In genomic region chr15:75048642-75049261, GRCm38 (mm10) we compare ENCODE assay signal across 9 mouse cellular contexts. TPM values are rescaled to one million over a fixed set of nuclear protein-coding genes. Genes with fewer than 3 reads are reported as not detected.
DNase-seq lines count a peak whose midpoint lies in the region; ATAC-seq and TF ChIP-seq lines count a peak whose summit lies in the region.
"Not testable (repeated sequence)": the region's sequence is repeated elsewhere in the genome, so short reads cannot be mapped to it uniquely, and the experiment has no call there.
"Had no signal": no experiment of that assay in that cellular context is flagged by ENCODE, and none has a peak within 500 bp of the region (broad histone marks: within the 10 kb centered on the region; RNA-seq: fewer than 3 reads in every experiment).

TSS of gene Ly6c1 (minus strand) at chr15:75048830.

- not testable (repeated sequence) for H3K4me2 ChIP-seq in kidney, postnatal 0 days (ENCODE audit: low read length); midbrain, embryonic 16.5 days (ENCODE audit: low read length)

- H3K36me3 ChIP-seq in kidney, postnatal 0 days (ENCODE audit: insufficient read depth, low read length); midbrain, embryonic 16.5 days (ENCODE audit: control insufficient read depth, insufficient read depth, low read length); testis, adult 2 months (ENCODE audit: control insufficient read depth, insufficient read depth, low read length): not testable (repeated sequence)

- not testable (repeated sequence) for DNase-seq in adrenal gland, postnatal 10 days; kidney, postnatal 0 days (ENCODE audit: low spot score); left cerebral cortex, adult 18-20 months (ENCODE audit: low spot score in 2 of 2)
- DNase-seq in heart, adult 11 months, result peak; percentile 97

- peak; percentile 63 to 64; a peak in 2 of 4 replicates for ATAC-seq in hematopoietic stem cell, adult 5-6 weeks (replicated peaks in 1 of 2; ENCODE audit: insufficient read depth in 1 of 2, low FRiP score in 2 of 2, low TSS enrichment in 1 of 2, low read depth in 1 of 2, poor library complexity in 2 of 2, severe bottlenecking in 2 of 2)
- ATAC-seq in kidney, postnatal 0 days (replicated peaks; ENCODE audit: low FRiP score, low read depth), result peak; percentile 59; the same call in 1 of the 2 replicates
- ATAC-seq in midbrain, embryonic 16.5 days, result not testable (repeated sequence)

- H3K4me3 ChIP-seq in embryonic fibroblast, embryonic 13.5 days (ENCODE audit: insufficient read depth, low read length); kidney, postnatal 0 days (replicated peaks; ENCODE audit: low read depth, low read length); midbrain, embryonic 16.5 days (ENCODE audit: low read depth, low read length); testis, adult 2 months (ENCODE audit: control insufficient read depth, low read depth, low read length): not testable (repeated sequence)

- TF ChIP-seq CTCF in embryonic fibroblast, embryonic 13.5 days (IDR thresholded peaks at IDR 0.05; ENCODE audit: borderline replicate concordance, insufficient read depth, low read length); kidney, postnatal 0 days (IDR thresholded peaks at IDR 0.05; ENCODE audit: low read depth); testis, adult 2 months (IDR thresholded peaks at IDR 0.05; ENCODE audit: control insufficient read depth, insufficient read depth, insufficient replicate concordance, low read depth, low read length): not testable (repeated sequence)

- H3K9ac ChIP-seq in kidney, postnatal 0 days (ENCODE audit: low read depth, low read length); midbrain, embryonic 16.5 days (ENCODE audit: low read depth, low read length): not testable (repeated sequence)

- not testable (repeated sequence) for H3K27me3 ChIP-seq in kidney, postnatal 0 days (ENCODE audit: insufficient read depth, low read length); midbrain, embryonic 16.5 days (ENCODE audit: control insufficient read depth, insufficient read depth, low read depth, low read length); testis, adult 2 months (ENCODE audit: control insufficient read depth, insufficient read depth, low read length)

- not testable (repeated sequence) for H3K9me3 ChIP-seq in kidney, postnatal 0 days (replicated peaks; ENCODE audit: low read length); midbrain, embryonic 16.5 days (replicated peaks; ENCODE audit: control insufficient read depth, low read length, poor library complexity, severe bottlenecking)

- not testable (repeated sequence) for TF ChIP-seq POLR2A in embryonic fibroblast, embryonic 13.5 days (IDR thresholded peaks at IDR 0.05; ENCODE audit: low read depth, low read length); testis, adult 2 months (IDR thresholded peaks at IDR 0.05; ENCODE audit: control insufficient read depth, low read depth, low read length)

- WGBS in kidney, postnatal 0 days, result 40% methylated on average over 1 of the region's 1 CpGs
- 82% methylated on average over 1 of the region's 1 CpGs for WGBS in midbrain, embryonic 16.5 days

- not testable (repeated sequence) for H3K4me1 ChIP-seq in embryonic fibroblast, embryonic 13.5 days (ENCODE audit: control insufficient read depth, insufficient read depth, low read length); kidney, postnatal 0 days (replicated peaks; ENCODE audit: insufficient read depth, low read length); midbrain, embryonic 16.5 days (ENCODE audit: control insufficient read depth, insufficient read depth, low read length); testis, adult 2 months (ENCODE audit: control insufficient read depth, insufficient read depth, low read length)

- peak within 1 kb of the TSS; percentile 70 for H3K27ac ChIP-seq in embryonic fibroblast, embryonic 13.5 days (ENCODE audit: insufficient read depth, low read length)
- not testable (repeated sequence) for H3K27ac ChIP-seq in kidney, postnatal 0 days; midbrain, embryonic 16.5 days (ENCODE audit: low read length); testis, adult 2 months (ENCODE audit: control insufficient read depth, insufficient read depth, low read depth, low read length)

RNA-seq across cellular contexts. Expression of gene Ly6c1, which starts in this region (rescaled TPM):
- 100 to 1,000 TPM; 105 to 131 TPM for total RNA-seq in adrenal gland, postnatal 10 days (2021)
- 28.7 and 40.8 TPM in 2 replicates for polyA plus RNA-seq in embryonic fibroblast, embryonic 13.5 days (2011; ENCODE audit: insufficient read length, low read depth, missing spikeins)
- total RNA-seq in hematopoietic stem cell, adult 5-6 weeks (2017), result not detected in 2 replicates
- polyA plus RNA-seq in kidney, postnatal 0 days (2015; fragmentation: Nextera tagmentation; extraction: Ambion mirVana), result 82.2 and 103 TPM in 2 replicates
- 10 to 100 TPM; 54.3 to 65.1 TPM for total RNA-seq in left cerebral cortex, adult 18-20 months (2021)
- polyA plus RNA-seq in midbrain, embryonic 16.5 days (2015; fragmentation: Nextera tagmentation; extraction: Ambion mirVana), result 8.7 and 11.8 TPM in 2 replicates
- 14.0 and 20.0 TPM in 2 replicates for polyA plus RNA-seq in testis, adult 2 months (2012; rRNA removed)
- total RNA-seq: CH12.LX had no signal

Comparison
In these comparisons a context has a peak if more than half of its experiments do, and no peak if none do; other contexts are left out.
1. RNA of gene Ly6c1 (total RNA-seq): 105 to 131 TPM in adrenal gland, postnatal 10 days and 54.3 to 65.1 TPM in left cerebral cortex, adult 18-20 months; not detected in hematopoietic stem cell, adult 5-6 weeks; every median in the first group is over 10 times any median in the second.
2. Peak in ATAC-seq in hematopoietic stem cell, adult 5-6 weeks; RNA of the gene not detected or under 1 TPM.